Mouse (Mus musculus) hindbrain, postnatal 0 days (tissue): ENCODE data around the gene Mrto4. TPM values are rescaled to one million over a fixed set of nuclear protein-coding genes. Genes with fewer than 3 reads are reported as not detected.

Experiments used
- ATAC-seq: fragments of 200-750 bp; cut with Nextera tagmentation; 2 replicates; pipeline ENCODE4 v1.8.0; 2017; ENCODE audit warnings: mild to moderate bottlenecking, moderate TSS enrichment, moderate library complexity
- DNase-seq: peaks from one replicate; pipeline ENCODE4 v3.0.0-alpha.2; 2015; ENCODE audit warnings: low spot score
- H3K27ac ChIP-seq: fragments of 300-500 bp; sonication (generic); 2 replicates; pipeline ENCODE4 v1.5.1; 2014; ENCODE audit warnings: mild to moderate bottlenecking
- H3K27me3 ChIP-seq: fragments of 300-500 bp; sonication (generic); 2 replicates; pipeline ENCODE4 v1.6.1; 2014; ENCODE audit warnings: low read length, mixed read lengths; ENCODE audit not compliant: insufficient read depth
- H3K36me3 ChIP-seq: fragments of 300-500 bp; sonication (generic); 2 replicates; pipeline ENCODE4 v1.6.1; 2014; ENCODE audit warnings: low read length, mixed read lengths; ENCODE audit not compliant: insufficient read depth
- H3K4me1 ChIP-seq: fragments of 300-500 bp; sonication (generic); 2 replicates; pipeline ENCODE4 v1.6.1; 2014; ENCODE audit warnings: antibody characterized with exemption, low read length, mixed read lengths; ENCODE audit not compliant: insufficient read depth
- H3K4me2 ChIP-seq: fragments of 300-500 bp; sonication (generic); 2 replicates; pipeline ENCODE4 v1.6.1; 2014; ENCODE audit warnings: low read depth, mild to moderate bottlenecking, low read length, moderate library complexity, mixed read lengths
- H3K4me3 ChIP-seq: fragments of 300-500 bp; sonication (generic); 2 replicates; pipeline ENCODE4 v1.5.1; 2014; ENCODE audit warnings: low read length
- H3K9ac ChIP-seq: fragments of 300-500 bp; sonication (generic); replicated peaks from 2 replicates; pipeline ENCODE4 v1.6.1; 2014; ENCODE audit warnings: mild to moderate bottlenecking, low read length, moderate library complexity, mixed read lengths
- H3K9me3 ChIP-seq: fragments of 300-500 bp; sonication (generic); 2 replicates; pipeline ENCODE4 v1.6.1; 2016; ENCODE audit warnings: low read length, mixed read lengths
- CTCF ChIP-seq: IDR thresholded peaks from 2 replicates; pipeline ENCODE4 v1.5.1; 2016; ENCODE audit warnings: antibody characterized with exemption, control low read depth, low read depth
- WGBS: fragments of 180-500 bp; shearing (Covaris S2); extraction: QIAGEN DNeasy Blood & Tissue Kit; methylation state at CpG from one replicate; pipeline ENCODE4 v1.1.7; 2014; 5-methylcytosine and 5-hydroxymethylcytosine counted together
- microRNA-seq, 2 experiments: library from miRNA; unstranded; fragments of <30 nt; microRNA quantifications; one replicate each; pipeline ENCODE4; 2016
- polyA plus RNA-seq: library from polyadenylated mRNA; unstranded; fragments of >200 nt; fragmentation: Nextera tagmentation; extraction: Ambion mirVana; gene quantifications from 2 replicates; pipeline ENCODE4 v1.2.1, GENCODE M21; 2015
- total RNA-seq: library from RNA; depleted of rRNA; stranded (reverse); fragments of >200 nt; gene quantifications from 2 replicates; pipeline ENCODE4 v1.2.3, GENCODE M21; 2014; rRNA removed

The Mrto4 gene
- total and polyA plus RNA-seq, 2 experiments from 2014 or later, result 23.7 to 77.3 TPM

DNA sequence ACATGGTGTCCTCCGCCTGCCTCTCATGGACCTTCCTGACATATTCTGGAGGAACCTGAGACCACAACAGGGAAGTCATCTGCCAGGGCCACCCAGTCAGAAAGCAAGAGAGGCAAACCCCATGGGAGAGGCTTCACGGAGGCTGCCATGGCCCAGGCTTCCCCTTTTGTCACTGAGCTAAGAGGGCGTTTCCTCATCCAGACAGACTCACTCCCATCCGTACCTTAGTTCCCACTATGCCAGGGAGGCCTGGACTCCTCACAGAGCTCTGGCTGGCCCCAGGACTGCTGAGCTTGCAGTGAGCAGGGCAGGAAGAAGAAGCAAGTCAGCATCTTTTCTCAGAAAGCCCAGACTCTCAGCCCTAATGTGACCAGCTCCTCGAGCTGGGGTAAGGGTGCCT, 44.5 kb downstream of the Mrto4 start:
- DNase-seq (no peak), ATAC-seq (no peak)
- Histone ChIP-seq H3K9me3 (no peaks in the 10 kb centered on the region), H3K36me3 (no peaks in the 10 kb centered on the region; the same call in 1 of the 2 replicates), H3K27ac (no peak overlapping the region), H3K4me2 (no peak overlapping the region), H3K27me3 (no peaks in the 10 kb centered on the region), H3K4me3 (no peak overlapping the region), H3K4me1 (peaks cover 15% of the 10 kb centered on the region), H3K9ac (no peak overlapping the region)
- WGBS, result 77% methylated on average over 5 of the region's 5 CpGs
- TF ChIP-seq CTCF, result no peak

GRCm38 (mm10) chr4:139305521-139305920, 46.9 kb downstream of the Mrto4 start:
- ATAC-seq (no peak), DNase-seq (no peak)
- Histone ChIP-seq H3K4me1 (peaks cover 5% of the 10 kb centered on the region), H3K27me3 (no peaks in the 10 kb centered on the region), H3K9me3 (no peaks in the 10 kb centered on the region), H3K4me3 (no peak overlapping the region), H3K36me3 (peaks cover 7% of the 10 kb centered on the region), H3K4me2 (no peak overlapping the region), H3K9ac (no peak overlapping the region), H3K27ac (no peak overlapping the region)
- no peak for TF ChIP-seq CTCF
- WGBS, result 86% methylated on average over 3 of the region's 3 CpGs

DNA sequence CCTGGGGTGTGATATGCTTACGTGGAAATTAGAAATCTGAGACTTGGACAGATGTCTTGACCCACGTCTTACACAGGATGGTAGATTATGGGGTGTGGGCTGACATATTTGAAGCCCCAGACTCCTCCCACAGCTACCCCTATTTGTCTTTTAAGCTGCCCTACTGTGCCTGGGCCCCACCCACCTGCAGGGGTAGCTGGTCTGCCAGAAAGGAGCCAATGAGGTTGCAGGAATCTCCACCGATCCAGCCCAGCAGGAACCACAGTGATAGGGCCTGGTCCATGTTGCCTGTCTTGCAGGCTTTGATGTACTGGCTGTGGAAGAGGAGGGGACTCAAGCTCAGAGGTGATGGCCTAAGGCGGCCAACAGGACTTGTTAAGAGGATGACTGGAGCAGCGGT, 50.1 kb downstream of the Mrto4 start:
- TF ChIP-seq CTCF, result no peak
- 63% methylated on average over 5 of the region's 5 CpGs for WGBS
- no peak for ATAC-seq
- Histone ChIP-seq H3K4me1 (no peaks in the 10 kb centered on the region), H3K4me3 (no peak overlapping the region), H3K4me2 (no peak overlapping the region), H3K9me3 (no peaks in the 10 kb centered on the region), H3K27me3 (no peaks in the 10 kb centered on the region), H3K27ac (no peak overlapping the region), H3K36me3 (peaks cover 7% of the 10 kb centered on the region), H3K9ac (no peak overlapping the region)
- DNase-seq, result no peak

DNA sequence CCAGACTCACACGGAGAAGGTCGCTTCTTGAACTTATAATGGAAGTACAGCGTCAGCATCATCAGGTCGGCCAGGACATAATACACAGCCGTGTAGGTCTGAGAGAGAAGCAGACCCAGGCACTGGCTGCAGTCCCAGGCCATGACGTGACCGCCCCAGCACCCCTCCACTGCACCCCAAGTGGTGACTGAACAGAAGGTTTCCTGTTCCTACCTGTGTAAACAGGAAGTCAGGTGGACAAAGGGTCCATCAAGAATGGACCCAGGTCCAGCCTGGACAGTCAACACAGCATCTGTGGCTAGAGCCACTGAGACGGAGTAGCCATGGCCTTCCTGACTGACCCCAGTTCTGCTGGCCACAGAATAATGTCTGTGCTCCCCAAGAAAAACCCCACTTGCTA, 50.6 kb downstream of the Mrto4 start:
- H3K9me3 ChIP-seq, result no peaks in the 10 kb centered on the region
- H3K4me3 ChIP-seq, result no peak overlapping the region
- no peak for ATAC-seq
- WGBS, result 93% methylated on average over 8 of the region's 8 CpGs
- no peak for DNase-seq
- no peaks in the 10 kb centered on the region for H3K4me1 ChIP-seq
- H3K4me2 ChIP-seq, result no peak overlapping the region
- no peak overlapping the region for H3K9ac ChIP-seq
- TF ChIP-seq CTCF, result no peak
- H3K27ac ChIP-seq, result no peak overlapping the region
- peaks cover 7% of the 10 kb centered on the region for H3K36me3 ChIP-seq
- H3K27me3 ChIP-seq, result no peaks in the 10 kb centered on the region

DNA sequence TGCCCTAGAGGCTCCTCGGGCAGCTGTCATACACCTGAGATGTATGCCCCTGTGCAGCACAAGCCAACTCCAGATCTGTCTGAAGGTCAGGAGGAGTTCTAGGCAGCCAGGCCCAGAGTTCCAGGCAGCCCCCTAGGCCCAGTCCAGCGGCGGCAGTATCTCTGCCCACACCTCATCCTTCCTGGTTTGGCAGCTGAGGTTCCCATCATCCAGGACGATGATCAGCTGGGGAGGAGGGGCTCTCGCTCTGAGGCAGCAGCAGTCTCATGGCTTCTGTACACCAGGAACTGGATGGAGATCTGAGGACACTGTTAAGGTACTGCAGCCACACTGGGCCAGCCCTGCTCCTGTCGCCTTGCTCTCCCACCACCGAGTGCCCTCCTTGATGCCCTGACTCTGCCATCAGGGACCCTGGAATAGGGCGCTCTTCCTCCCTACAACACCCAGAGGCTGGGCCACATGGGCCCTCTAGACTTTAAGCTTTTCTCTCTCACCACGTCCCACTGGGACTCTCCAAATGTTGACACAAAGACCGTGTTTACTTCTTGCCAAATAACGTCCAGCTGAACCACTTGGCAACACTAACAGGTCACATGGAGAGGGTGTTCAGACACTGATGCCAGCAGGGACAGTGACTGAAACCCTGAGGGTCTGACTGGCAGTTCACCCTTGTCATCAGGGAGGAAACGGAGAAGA, 53.6 kb downstream of the Mrto4 start:
- H3K4me1 ChIP-seq, result no peaks in the 10 kb centered on the region
- TF ChIP-seq CTCF, result no peak
- no peaks in the 10 kb centered on the region for H3K9me3 ChIP-seq
- 72% methylated on average over 12 of the region's 12 CpGs for WGBS
- H3K4me2 ChIP-seq, result no peak overlapping the region
- H3K4me3 ChIP-seq, result no peak overlapping the region
- no peaks in the 10 kb centered on the region for H3K27me3 ChIP-seq
- no peak overlapping the region for H3K27ac ChIP-seq
- DNase-seq, result peak; percentile 55
- H3K36me3 ChIP-seq, result peaks cover 7% of the 10 kb centered on the region; the same call in 1 of the 2 replicates
- no peak overlapping the region for H3K9ac ChIP-seq
- peak; percentile 18; the same call in 1 of the 2 replicates for ATAC-seq

DNA sequence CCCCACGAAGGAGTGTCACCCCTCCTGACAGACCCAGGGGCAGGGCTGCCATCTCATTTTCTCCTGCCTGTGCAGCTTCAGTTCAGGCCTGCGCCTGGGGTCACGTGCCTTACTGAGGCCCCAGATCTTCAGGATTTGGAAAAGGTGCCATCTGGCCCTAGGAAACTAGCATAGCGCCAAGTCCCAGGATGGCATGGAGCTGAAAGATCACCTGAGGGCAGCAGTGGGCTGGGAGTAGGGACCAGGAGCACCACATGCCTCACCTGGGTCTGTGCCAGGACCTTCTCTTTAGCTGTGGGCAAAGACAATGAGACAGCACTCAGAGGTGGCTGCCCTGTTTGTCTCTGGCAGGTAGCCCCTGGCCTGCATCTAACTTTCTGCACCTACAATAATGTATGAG, 54.8 kb downstream of the Mrto4 start:
- no peaks in the 10 kb centered on the region for H3K27me3 ChIP-seq
- H3K4me2 ChIP-seq, result no peak overlapping the region
- peaks cover 7% of the 10 kb centered on the region; the same call in 1 of the 2 replicates for H3K36me3 ChIP-seq
- no peak overlapping the region for H3K4me3 ChIP-seq
- no peak overlapping the region for H3K27ac ChIP-seq
- H3K9me3 ChIP-seq, result no peaks in the 10 kb centered on the region
- 80% methylated on average over 4 of the region's 4 CpGs for WGBS
- H3K9ac ChIP-seq, result no peak overlapping the region
- no peaks in the 10 kb centered on the region for H3K4me1 ChIP-seq
- TF ChIP-seq CTCF, result no peak
- ATAC-seq (no peak), DNase-seq (peak; percentile 45)

Small RNA genes within 50 kb of the gene (microRNA-seq; reads per million reads assigned to microRNA genes)
- gene Gm24245 (0.53 to 0.72 reads per million in 2 experiments), gene Gm25732 (0 reads per million in 2 experiments)

Other genes starting within 250 kb of the Mrto4 start
- 17.1 and 19.1 TPM in 2 replicates for gene Minos1, start 221.5 kb downstream of the Mrto4 start, total RNA-seq
- 462 and 467 TPM in 2 replicates for gene Minos1, start 221.5 kb downstream of the Mrto4 start, polyA plus RNA-seq
- 86.6 and 88.5 TPM in 2 replicates for gene Capzb, start 159.7 kb downstream of the Mrto4 start, total RNA-seq
- 310 and 315 TPM in 2 replicates for gene Capzb, start 159.7 kb downstream of the Mrto4 start, polyA plus RNA-seq
- 23.1 and 23.5 TPM in 2 replicates for gene Pqlc2, start 41.9 kb downstream of the Mrto4 start, total RNA-seq
- 13.3 and 13.7 TPM in 2 replicates for gene Pqlc2, start 41.9 kb downstream of the Mrto4 start, polyA plus RNA-seq
- gene Akr7a5, start 41.8 kb downstream of the Mrto4 start, total RNA-seq, result 58.5 and 73.3 TPM in 2 replicates
- gene Akr7a5, start 41.8 kb downstream of the Mrto4 start, polyA plus RNA-seq, result 67.6 and 69.2 TPM in 2 replicates
- 66.6 and 71.0 TPM in 2 replicates for gene Emc1, start within 50 bp of the Mrto4 start, total RNA-seq
- gene Emc1, start within 50 bp of the Mrto4 start, polyA plus RNA-seq, result 41.3 and 44.4 TPM in 2 replicates
- 180 and 184 TPM in 2 replicates for gene Ubr4, start within 50 bp of the Mrto4 start, total RNA-seq
- gene Ubr4, start within 50 bp of the Mrto4 start, polyA plus RNA-seq, result 55.4 and 65.4 TPM in 2 replicates
- gene Iffo2, start 178.0 kb upstream of the Mrto4 start, total RNA-seq, result 14.4 and 14.5 TPM in 2 replicates
- 5.9 and 6.8 TPM in 2 replicates for gene Iffo2, start 178.0 kb upstream of the Mrto4 start, polyA plus RNA-seq